Mouse (Mus musculus) thymus, postnatal 4 days (tissue): Measurements from ENCODE around the gene Asic4.

Source experiments
- DNase-seq: peaks from one replicate; pipeline ENCODE4 v3.0.0; 2021

Gene Asic4

GRCm38 (mm10) chr1:75450314-75451005, at the start of gene Asic4:
TSS of gene Asic4 (plus strand) at chr1:75450436.
- DNase-seq: peak; percentile 35

- DNase-seq: no peak
Observed at GRCm38 (mm10) chr1:75400493-75401115, 49.6 kb upstream of the Asic4 start.

- no peak for DNase-seq
Observed at GRCm38 (mm10) chr1:75405547-75405946, 44.7 kb upstream of the Asic4 start.

- no peak for DNase-seq
Observed at GRCm38 (mm10) chr1:75406173-75406572, 44.1 kb upstream of the Asic4 start.

GRCm38 (mm10) chr1:75407056-75407455, 43.2 kb upstream of the Asic4 start:
- DNase-seq: no peak

GRCm38 (mm10) chr1:75408210-75408609, 42.0 kb upstream of the Asic4 start:
- DNase-seq: no peak

- no peak for DNase-seq
Observed at GRCm38 (mm10) chr1:75409950-75410349, 40.3 kb upstream of the Asic4 start.

- DNase-seq: no peak
Observed at GRCm38 (mm10) chr1:75412196-75412595, 38.0 kb upstream of the Asic4 start.

- DNase-seq: peak; percentile 85
Observed at GRCm38 (mm10) chr1:75413749-75414148, 36.5 kb upstream of the Asic4 start.

- DNase-seq: no peak
Observed at GRCm38 (mm10) chr1:75421794-75422193, 28.4 kb upstream of the Asic4 start.

GRCm38 (mm10) chr1:75422216-75422822, 27.9 kb upstream of the Asic4 start:
- DNase-seq: peak; percentile 44

- DNase-seq: no peak
Observed at GRCm38 (mm10) chr1:75422823-75423471, 27.3 kb upstream of the Asic4 start.

GRCm38 (mm10) chr1:75423780-75424390, 26.4 kb upstream of the Asic4 start:
- DNase-seq: no peak

GRCm38 (mm10) chr1:75425796-75426471, 24.3 kb upstream of the Asic4 start:
- peak; percentile 58 for DNase-seq

GRCm38 (mm10) chr1:75435475-75436328, 14.5 kb upstream of the Asic4 start, which contains the start of gene Gmppa:
TSS of gene Gmppa (plus strand) at chr1:75435930.
- DNase-seq: peak; percentile 81

- no peak for DNase-seq
Observed at GRCm38 (mm10) chr1:75438782-75439181, 11.5 kb upstream of the Asic4 start.

- DNase-seq: no peak
Observed at GRCm38 (mm10) chr1:75440661-75441060, 9.6 kb upstream of the Asic4 start.

GRCm38 (mm10) chr1:75441471-75441996, 8.7 kb upstream of the Asic4 start:
- no peak for DNase-seq

- no peak for DNase-seq
Observed at GRCm38 (mm10) chr1:75442171-75442570, 8.1 kb upstream of the Asic4 start.

GRCm38 (mm10) chr1:75442811-75443210, 7.4 kb upstream of the Asic4 start:
- no peak for DNase-seq
